Mouse (Mus musculus) spleen, adult 2 months (tissue): ENCODE measurements around the gene Srgap3. TPM values are rescaled to one million over a fixed set of nuclear protein-coding genes. Genes with fewer than 3 reads are reported as not detected.

Source experiments
- DNase-seq, 2 experiments: peaks; one replicate each; pipeline versions ENCODE4 v3.0.0 to v3.0.0-alpha.2; 2012 to 2021; ENCODE audit warnings: low spot score in 2 of 2, low read depth in 1 of 2
- H3K27ac ChIP-seq: fragments of 200-500 bp; 2 replicates; pipeline ENCODE4 v1.5.1; 2012; ENCODE audit warnings: low read length, inconsistent platforms; ENCODE audit not compliant: insufficient read depth
- H3K27me3 ChIP-seq: fragments of 200-500 bp; 2 replicates; pipeline ENCODE4 v1.6.1; 2012; ENCODE audit warnings: mild to moderate bottlenecking, moderate library complexity, low read length, inconsistent platforms; ENCODE audit not compliant: control insufficient read depth, insufficient read depth
- H3K36me3 ChIP-seq: fragments of 200-500 bp; 2 replicates; pipeline ENCODE4 v1.6.1; 2012; ENCODE audit warnings: mild to moderate bottlenecking, low read length, inconsistent platforms; ENCODE audit not compliant: control insufficient read depth, insufficient read depth
- H3K4me1 ChIP-seq: fragments of 200-500 bp; 2 replicates; pipeline ENCODE4 v1.6.1; 2011; ENCODE audit warnings: inconsistent platforms; ENCODE audit not compliant: control insufficient read depth, insufficient read depth, insufficient read length
- H3K4me3 ChIP-seq: fragments of 200-500 bp; 2 replicates; pipeline ENCODE4 v1.5.1; 2011; ENCODE audit warnings: mild to moderate bottlenecking, inconsistent platforms; ENCODE audit not compliant: insufficient read depth, insufficient read length; ENCODE audit errors: extremely low read depth
- CTCF ChIP-seq: fragments of 200-500 bp; IDR thresholded peaks from 2 replicates; pipeline ENCODE4 v1.5.1; 2011; ENCODE audit warnings: mild to moderate bottlenecking, inconsistent platforms; ENCODE audit not compliant: insufficient read depth, insufficient read length, insufficient replicate concordance; ENCODE audit errors: extremely low read depth
- POLR2A ChIP-seq: fragments of 200-500 bp; IDR thresholded peaks from 2 replicates; pipeline ENCODE4 v1.6.1; 2011; ENCODE audit warnings: low read depth, low read length, inconsistent platforms
- WGBS: fragments of 180-500 bp; shearing (Covaris S2); methylation state at CpG from one replicate; pipeline ENCODE4 v1.1.7; 2018; 5-methylcytosine and 5-hydroxymethylcytosine counted together
- polyA plus RNA-seq: library from polyadenylated mRNA; depleted of rRNA; stranded (reverse); fragments of >200 nt; gene quantifications from 2 replicates; pipeline ENCODE4 v1.2.3, GENCODE M21; 2012

Gene Srgap3
- polyA plus RNA-seq, 1 experiment: 2.7 TPM

GRCm38 (mm10) chr6:112899711-112900110, 47.4 kb downstream of the Srgap3 start:
- H3K27me3 ChIP-seq: no peaks in the 10 kb centered on the region
- no peak overlapping the region for H3K4me3 ChIP-seq
- DNase-seq: no peak
- WGBS: 18% methylated on average over 1 of the region's 1 CpGs
- H3K36me3 ChIP-seq: no peaks in the 10 kb centered on the region
- H3K4me1 ChIP-seq: no peaks in the 10 kb centered on the region
- TF ChIP-seq POLR2A: no peak
- TF ChIP-seq CTCF: no peak
- H3K27ac ChIP-seq: no peak overlapping the region

GRCm38 (mm10) chr6:112899276-112899675, 47.8 kb downstream of the Srgap3 start:
- Histone ChIP-seq H3K27me3 (no peaks in the 10 kb centered on the region), H3K4me1 (no peaks in the 10 kb centered on the region), H3K36me3 (no peaks in the 10 kb centered on the region), H3K4me3 (no peak overlapping the region), H3K27ac (no peak overlapping the region)
- DNase-seq: no peak
- no peak for TF ChIP-seq CTCF
- no peak for TF ChIP-seq POLR2A
- WGBS: 88% methylated on average over 5 of the region's 5 CpGs

- no peaks in the 10 kb centered on the region for H3K36me3 ChIP-seq
- DNase-seq: no peak
- H3K4me1 ChIP-seq: no peaks in the 10 kb centered on the region
- 87% methylated on average over 4 of the region's 4 CpGs for WGBS
- no peak overlapping the region for H3K4me3 ChIP-seq
- H3K27ac ChIP-seq: no peak overlapping the region
- TF ChIP-seq CTCF: no peak
- H3K27me3 ChIP-seq: no peaks in the 10 kb centered on the region
Measured at GRCm38 (mm10) chr6:112898435-112898834, 48.6 kb downstream of the Srgap3 start.

GRCm38 (mm10) chr6:112896372-112896771, 50.7 kb downstream of the Srgap3 start:
- TF ChIP-seq CTCF: no peak
- no peak for TF ChIP-seq POLR2A
- DNase-seq: no peak
- Histone ChIP-seq H3K27me3 (no peaks in the 10 kb centered on the region), H3K4me3 (no peak overlapping the region), H3K27ac (no peak overlapping the region), H3K36me3 (no peaks in the 10 kb centered on the region), H3K4me1 (no peaks in the 10 kb centered on the region)
- WGBS: 86% methylated on average over 11 of the region's 11 CpGs

GRCm38 (mm10) chr6:112890331-112890751, 56.7 kb downstream of the Srgap3 start:
- no peak overlapping the region for H3K4me3 ChIP-seq

GRCm38 (mm10) chr6:112883588-112884135, 63.4 kb downstream of the Srgap3 start:
- Histone ChIP-seq H3K4me1 (no peaks in the 10 kb centered on the region), H3K36me3 (no peaks in the 10 kb centered on the region), H3K27me3 (no peaks in the 10 kb centered on the region), H3K27ac (no peak overlapping the region), H3K4me3 (no peak overlapping the region)
- WGBS: 93% methylated on average over 5 of the region's 5 CpGs
- TF ChIP-seq POLR2A (no peak), CTCF (no peak)
- no peak for DNase-seq

More at GRCm38 (mm10) chr6:112890331-112890751, 56.7 kb downstream of the Srgap3 start:
- no peak overlapping the region for H3K27ac ChIP-seq
- no peaks in the 10 kb centered on the region for H3K4me1 ChIP-seq
- DNase-seq: no peak
- no peaks in the 10 kb centered on the region for H3K36me3 ChIP-seq
- H3K27me3 ChIP-seq: no peaks in the 10 kb centered on the region
- WGBS: 87% methylated on average over 2 of the region's 2 CpGs
- no peak for TF ChIP-seq CTCF
- TF ChIP-seq POLR2A: no peak

GRCm38 (mm10) chr6:112880048-112880534, 67.0 kb downstream of the Srgap3 start:
- no peak overlapping the region for H3K27ac ChIP-seq
- H3K36me3 ChIP-seq: no peaks in the 10 kb centered on the region
- no peak for TF ChIP-seq POLR2A
- TF ChIP-seq CTCF: no peak
- WGBS: 86% methylated on average over 5 of the region's 5 CpGs
- no peaks in the 10 kb centered on the region for H3K4me1 ChIP-seq
- no peaks in the 10 kb centered on the region for H3K27me3 ChIP-seq
- no peak for DNase-seq
- H3K4me3 ChIP-seq: no peak overlapping the region
